Mouse (Mus musculus) heart, embryonic 10.5 days (tissue): ENCODE measurements at regions not wholly inside any gene's neighbourhood (a gene's known extent, or its start where the extent isn't known, plus 50 kb on each side); places are given as distances from the start of the nearest gene placed in this dataset.
A peak's percentile ranks its signal among the peaks of the same experiment; 100 is the strongest.

ENCODE experiments used
- DNase-seq: peaks from one replicate; pipeline ENCODE4 v3.0.0-alpha.2; 2017; ENCODE audit warnings: low spot score
- H3K27ac ChIP-seq: fragments of 300-500 bp; sonication (generic); 2 replicates; pipeline ENCODE4 v1.5.1; 2016; ENCODE audit warnings: mild to moderate bottlenecking
- H3K27me3 ChIP-seq: fragments of 300-500 bp; sonication (generic); 2 replicates; pipeline ENCODE4 v1.6.1; 2016; ENCODE audit warnings: mild to moderate bottlenecking; ENCODE audit not compliant: poor library complexity, insufficient read depth, severe bottlenecking
- H3K36me3 ChIP-seq: fragments of 300-500 bp; sonication (generic); 2 replicates; pipeline ENCODE4 v1.6.1; 2016; ENCODE audit warnings: mild to moderate bottlenecking, moderate library complexity
- H3K4me1 ChIP-seq: fragments of 300-500 bp; sonication (generic); 2 replicates; pipeline ENCODE4 v1.6.1; 2016; ENCODE audit warnings: mild to moderate bottlenecking
- H3K4me3 ChIP-seq: fragments of 300-500 bp; sonication (generic); 2 replicates; pipeline ENCODE4 v1.5.1; 2016; ENCODE audit warnings: mild to moderate bottlenecking, moderate library complexity
- H3K9me3 ChIP-seq: fragments of 300-500 bp; sonication (generic); 2 replicates; pipeline ENCODE4 v1.6.1; 2016; ENCODE audit warnings: mild to moderate bottlenecking, moderate library complexity
- WGBS: fragments of 180-500 bp; shearing (Covaris S2); methylation state at CpG from one replicate; pipeline ENCODE4 v1.1.7; 2016; 5-methylcytosine and 5-hydroxymethylcytosine counted together

DNA sequence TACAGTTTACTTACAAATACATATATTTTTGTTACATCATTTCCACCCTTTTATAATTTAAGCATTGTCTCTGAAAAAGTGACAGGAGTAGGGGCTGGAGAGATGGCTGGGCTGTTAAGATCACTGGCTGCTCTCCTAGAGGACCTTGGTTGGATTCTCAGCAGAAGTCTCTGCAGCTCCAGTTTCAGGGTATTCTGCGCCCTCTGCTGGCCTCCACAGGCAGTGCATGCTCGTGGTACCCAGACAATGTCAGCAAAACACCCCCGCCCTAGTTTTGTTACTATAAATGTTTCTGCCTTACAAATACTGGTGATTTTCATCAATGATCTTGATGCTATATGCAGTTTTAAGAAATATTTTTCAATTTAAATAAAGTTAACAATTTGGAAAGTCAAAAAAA is 190.7 kb upstream of the Tas2r134 start:
- no peaks in the 10 kb centered on the region for H3K9me3 ChIP-seq
- peaks cover 6% of the 10 kb centered on the region for H3K4me1 ChIP-seq
- WGBS: 38% methylated on average over 3 of the region's 3 CpGs
- no peaks in the 10 kb centered on the region for H3K27me3 ChIP-seq
- no peak for DNase-seq
- H3K36me3 ChIP-seq: no peaks in the 10 kb centered on the region
- H3K4me3 ChIP-seq: no peak overlapping the region
- H3K27ac ChIP-seq: no peak overlapping the region

DNA sequence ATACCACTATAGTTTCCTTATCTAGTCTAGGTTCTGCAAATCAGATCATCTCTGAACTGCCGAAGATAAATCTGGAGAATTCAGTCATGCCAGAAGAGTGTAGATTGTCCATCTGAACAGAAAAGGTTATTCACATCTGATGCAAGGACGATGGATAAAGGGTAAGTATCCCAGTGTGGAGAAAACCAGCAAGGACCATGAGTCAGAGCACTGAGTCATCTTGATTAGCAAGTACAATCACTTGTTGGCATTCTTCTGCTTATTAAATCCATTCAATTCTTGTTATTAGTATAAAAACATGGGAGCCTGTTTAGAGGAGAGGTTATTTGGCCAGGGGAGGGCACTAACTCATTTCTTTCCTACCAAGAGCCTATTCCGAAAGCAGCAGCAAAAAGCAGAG is 195.7 kb upstream of the Tas2r134 start:
- no peak for DNase-seq
- H3K9me3 ChIP-seq: no peaks in the 10 kb centered on the region
- no peak overlapping the region for H3K27ac ChIP-seq
- H3K4me3 ChIP-seq: no peak overlapping the region
- WGBS: 75% methylated on average over 3 of the region's 3 CpGs
- H3K4me1 ChIP-seq: peaks cover 6% of the 10 kb centered on the region
- H3K27me3 ChIP-seq: no peaks in the 10 kb centered on the region
- H3K36me3 ChIP-seq: no peaks in the 10 kb centered on the region

DNA sequence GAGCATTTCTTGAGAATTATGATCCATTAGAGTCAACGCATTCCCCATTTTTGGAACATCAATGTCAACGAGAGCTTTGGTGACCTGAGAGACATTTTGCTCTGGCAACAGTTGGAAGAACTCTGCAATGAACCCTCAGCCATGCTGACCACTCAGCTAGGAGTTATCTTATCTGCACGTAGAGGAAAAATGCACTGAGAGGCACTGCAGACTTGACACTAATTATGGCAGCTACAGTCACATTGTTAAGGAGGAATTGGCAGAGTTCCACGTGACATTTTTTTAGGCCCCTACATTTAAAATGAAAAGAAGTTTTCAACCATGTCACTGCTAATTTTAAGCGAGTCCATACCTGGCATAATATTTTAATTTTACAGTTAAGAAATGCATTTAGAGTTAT is 197.6 kb upstream of the Tas2r134 start:
- H3K36me3 ChIP-seq: no peaks in the 10 kb centered on the region
- H3K9me3 ChIP-seq: no peaks in the 10 kb centered on the region
- peak; percentile 80 for DNase-seq
- H3K4me1 ChIP-seq: peaks cover 6% of the 10 kb centered on the region
- 0 out of 2 replicates have a peak overlapping the region, but pooled peaks have one; percentile 29 for H3K27ac ChIP-seq
- no peaks in the 10 kb centered on the region for H3K27me3 ChIP-seq
- 37% methylated on average over 5 of the region's 5 CpGs for WGBS
- H3K4me3 ChIP-seq: no peak overlapping the region

DNA sequence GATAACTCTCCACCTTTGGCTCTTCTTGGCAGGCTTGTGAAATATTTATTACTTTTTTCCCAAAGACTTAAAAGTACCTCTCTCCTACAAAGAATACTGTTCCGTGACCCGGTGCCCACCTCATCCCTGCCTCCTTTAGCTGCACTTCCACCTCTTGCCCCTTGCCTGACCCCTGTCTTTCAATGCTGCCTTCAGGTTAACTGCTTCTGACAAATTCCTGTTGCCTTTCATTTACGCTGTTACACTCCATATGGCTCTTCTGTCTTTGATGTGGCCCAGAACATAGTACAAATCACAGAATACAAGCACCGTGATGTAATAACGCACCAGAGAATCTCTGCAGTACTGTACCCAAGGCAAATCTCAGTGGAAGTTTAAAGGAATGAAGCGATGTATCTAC is 204.9 kb upstream of the Tas2r134 start:
- H3K4me1 ChIP-seq: peaks cover 15% of the 10 kb centered on the region
- no peaks in the 10 kb centered on the region for H3K36me3 ChIP-seq
- DNase-seq: peak; percentile 79
- H3K9me3 ChIP-seq: no peaks in the 10 kb centered on the region
- H3K27me3 ChIP-seq: no peaks in the 10 kb centered on the region
- H3K4me3 ChIP-seq: no peak overlapping the region
- WGBS: 47% methylated on average over 6 of the region's 6 CpGs
- no peak overlapping the region for H3K27ac ChIP-seq

DNA sequence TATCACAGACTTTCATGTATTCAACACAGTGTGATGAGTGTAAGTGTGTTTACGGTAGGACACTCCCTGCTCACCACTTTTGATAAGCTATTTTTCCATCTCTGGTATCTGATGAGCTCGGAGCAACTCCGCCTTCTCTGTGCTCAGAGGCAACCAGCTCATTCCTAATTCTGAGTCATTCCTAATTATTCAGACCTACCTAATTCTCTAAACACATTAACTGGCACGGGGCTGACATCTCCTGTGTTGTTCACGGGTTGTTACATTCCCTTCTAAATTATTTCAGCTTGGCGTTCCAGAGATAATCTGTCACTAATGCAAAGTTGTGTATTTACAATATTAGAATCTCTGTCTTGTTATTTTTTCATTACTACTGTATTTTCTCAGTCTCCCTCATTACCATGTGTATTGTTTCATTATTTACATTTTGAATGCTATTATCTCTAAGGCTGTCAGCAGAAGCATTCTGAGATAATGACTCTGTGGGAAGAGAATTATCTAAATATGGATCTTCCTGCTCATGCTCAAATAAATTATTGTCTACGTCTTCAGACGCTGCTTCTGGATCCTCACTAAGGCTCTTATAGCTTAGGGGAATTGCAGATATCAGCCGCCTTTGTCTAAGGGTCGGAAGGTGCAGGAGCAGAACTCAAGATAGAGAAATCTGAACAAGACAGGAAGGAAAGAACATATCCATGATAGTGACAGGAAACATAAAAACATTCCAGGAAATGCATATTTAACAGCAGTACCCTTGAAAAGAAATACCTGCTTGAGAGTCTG is 209.2 kb upstream of the Tas2r134 start:
- 62% methylated on average over 10 of the region's 10 CpGs for WGBS

DNA sequence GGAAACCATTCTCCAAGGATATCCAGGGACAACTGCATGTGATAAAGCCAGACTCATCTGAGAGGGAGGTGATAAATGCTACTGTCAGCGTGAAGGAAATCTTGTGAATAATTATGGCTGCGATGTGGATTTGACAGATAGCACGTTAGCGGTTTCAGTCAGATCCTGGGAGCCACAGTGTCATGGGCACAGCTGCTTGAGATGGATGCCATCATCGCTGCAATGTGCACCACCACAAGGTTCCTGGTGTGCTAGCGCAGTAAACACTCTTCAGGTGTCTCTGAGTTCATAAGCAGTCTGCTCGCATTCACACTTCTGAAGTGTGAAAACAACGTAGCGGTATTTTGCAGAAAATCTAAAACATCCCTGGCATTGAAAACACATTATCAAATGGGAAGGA is 238.9 kb upstream of the Tas2r134 start:
- Histone ChIP-seq H3K27me3 (no peaks in the 10 kb centered on the region), H3K27ac (no peak overlapping the region), H3K36me3 (no peaks in the 10 kb centered on the region), H3K9me3 (no peaks in the 10 kb centered on the region), H3K4me1 (no peaks in the 10 kb centered on the region), H3K4me3 (no peak overlapping the region)
- WGBS: 86% methylated on average over 9 of the region's 9 CpGs
- no peak for DNase-seq

More for the DNA sequence above, 209.2 kb upstream of the Tas2r134 start:
- H3K27ac ChIP-seq: no peak overlapping the region
- no peak for DNase-seq
- peaks cover 8% of the 10 kb centered on the region for H3K4me1 ChIP-seq
- H3K27me3 ChIP-seq: no peaks in the 10 kb centered on the region
- H3K36me3 ChIP-seq: no peaks in the 10 kb centered on the region
- H3K4me3 ChIP-seq: no peak overlapping the region
- H3K9me3 ChIP-seq: no peaks in the 10 kb centered on the region

DNA sequence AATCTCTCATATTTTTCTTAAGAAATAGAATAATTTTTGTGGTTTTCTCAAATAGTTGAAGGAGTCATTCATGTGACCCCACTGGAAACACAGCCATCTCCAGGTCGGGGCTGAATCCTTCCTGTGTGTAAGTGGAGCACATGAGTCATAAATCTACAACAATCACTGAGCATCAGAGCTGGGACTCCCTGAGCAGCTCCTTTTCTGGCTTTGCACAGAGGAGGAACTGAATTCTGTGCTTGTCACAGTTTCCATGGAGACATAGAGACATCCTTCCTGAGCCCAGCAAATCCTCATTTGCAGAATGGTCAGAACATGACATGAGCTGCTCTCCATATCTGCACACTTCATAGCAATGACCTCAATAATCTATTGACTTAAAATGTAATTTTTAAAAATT is 238.2 kb upstream of the Rnd3 start:
- 61% methylated on average over 1 of the region's 1 CpGs for WGBS
- Histone ChIP-seq H3K27me3 (no peaks in the 10 kb centered on the region), H3K36me3 (no peaks in the 10 kb centered on the region), H3K4me1 (no peaks in the 10 kb centered on the region), H3K4me3 (no peak overlapping the region), H3K9me3 (no peaks in the 10 kb centered on the region), H3K27ac (no peak overlapping the region)
- no peak for DNase-seq

DNA sequence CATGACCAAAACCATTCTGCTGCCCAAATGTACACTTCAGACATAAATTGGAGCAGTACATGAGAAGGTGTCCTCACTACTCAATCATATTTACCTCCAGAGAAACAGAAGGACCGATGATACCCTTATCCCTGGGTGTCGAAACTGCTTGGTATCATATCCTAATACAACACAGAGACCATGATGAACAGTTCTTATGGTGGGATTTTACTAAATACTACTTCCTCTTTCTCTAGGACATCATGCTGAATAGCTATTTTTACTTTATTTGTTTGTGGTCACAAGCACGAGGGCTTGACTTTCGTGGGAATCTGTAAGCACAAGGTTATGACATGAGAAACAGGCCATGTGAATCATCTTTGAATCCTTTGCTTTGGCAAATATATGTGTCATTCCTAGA is 227.7 kb upstream of the Rnd3 start:
- DNase-seq: no peak
- Histone ChIP-seq H3K4me1 (no peaks in the 10 kb centered on the region), H3K27ac (no peak overlapping the region), H3K4me3 (no peak overlapping the region), H3K9me3 (no peaks in the 10 kb centered on the region), H3K27me3 (no peaks in the 10 kb centered on the region), H3K36me3 (no peaks in the 10 kb centered on the region)
- 89% methylated on average over 4 of the region's 4 CpGs for WGBS

DNA sequence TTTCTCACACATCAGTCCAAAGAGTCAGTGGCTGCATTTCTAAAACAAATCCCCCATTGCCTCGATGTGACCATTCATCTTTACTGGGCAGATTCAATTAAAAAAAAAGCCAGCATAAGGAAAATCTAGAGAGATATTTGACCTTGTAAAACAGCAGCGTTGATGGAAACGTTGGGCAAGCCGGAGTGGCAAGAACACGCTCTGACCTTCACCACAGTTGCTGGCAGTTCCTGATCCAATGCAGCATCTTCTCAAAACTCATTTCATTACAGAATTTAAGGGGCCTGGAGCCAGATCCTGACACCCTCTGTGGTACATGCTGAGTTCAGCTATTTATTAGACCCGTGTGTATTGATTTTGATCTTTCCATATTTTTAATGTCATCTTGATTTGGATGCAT is 225.7 kb upstream of the Rnd3 start:
- WGBS: 88% methylated on average over 6 of the region's 6 CpGs
- Histone ChIP-seq H3K4me3 (no peak overlapping the region), H3K36me3 (no peaks in the 10 kb centered on the region), H3K4me1 (no peaks in the 10 kb centered on the region), H3K9me3 (no peaks in the 10 kb centered on the region), H3K27me3 (no peaks in the 10 kb centered on the region), H3K27ac (no peak overlapping the region)
- no peak for DNase-seq

DNA sequence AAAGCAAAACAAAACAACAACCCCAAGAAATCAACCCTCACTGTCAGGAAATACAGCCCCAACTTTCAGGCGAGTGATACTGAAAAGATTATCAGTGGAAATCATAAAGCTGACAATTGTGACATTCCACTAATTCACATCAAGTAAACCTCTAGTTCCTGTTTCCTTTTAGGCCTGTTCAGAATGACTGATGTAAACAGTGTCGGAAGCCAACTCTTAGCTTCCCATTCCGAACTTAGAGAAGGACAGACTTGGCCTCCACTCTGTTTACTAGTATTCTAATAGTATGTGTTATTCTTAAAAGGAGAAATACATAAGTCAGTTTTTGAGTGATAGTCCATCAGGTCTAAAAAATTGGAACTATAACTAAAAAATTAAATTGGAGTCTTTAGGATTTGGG is 223.9 kb upstream of the Rnd3 start:
- Histone ChIP-seq H3K27me3 (no peaks in the 10 kb centered on the region), H3K4me1 (no peaks in the 10 kb centered on the region), H3K36me3 (no peaks in the 10 kb centered on the region), H3K4me3 (no peak overlapping the region), H3K9me3 (no peaks in the 10 kb centered on the region), H3K27ac (no peak overlapping the region)
- 74% methylated on average over 3 of the region's 3 CpGs for WGBS
- DNase-seq: no peak

DNA sequence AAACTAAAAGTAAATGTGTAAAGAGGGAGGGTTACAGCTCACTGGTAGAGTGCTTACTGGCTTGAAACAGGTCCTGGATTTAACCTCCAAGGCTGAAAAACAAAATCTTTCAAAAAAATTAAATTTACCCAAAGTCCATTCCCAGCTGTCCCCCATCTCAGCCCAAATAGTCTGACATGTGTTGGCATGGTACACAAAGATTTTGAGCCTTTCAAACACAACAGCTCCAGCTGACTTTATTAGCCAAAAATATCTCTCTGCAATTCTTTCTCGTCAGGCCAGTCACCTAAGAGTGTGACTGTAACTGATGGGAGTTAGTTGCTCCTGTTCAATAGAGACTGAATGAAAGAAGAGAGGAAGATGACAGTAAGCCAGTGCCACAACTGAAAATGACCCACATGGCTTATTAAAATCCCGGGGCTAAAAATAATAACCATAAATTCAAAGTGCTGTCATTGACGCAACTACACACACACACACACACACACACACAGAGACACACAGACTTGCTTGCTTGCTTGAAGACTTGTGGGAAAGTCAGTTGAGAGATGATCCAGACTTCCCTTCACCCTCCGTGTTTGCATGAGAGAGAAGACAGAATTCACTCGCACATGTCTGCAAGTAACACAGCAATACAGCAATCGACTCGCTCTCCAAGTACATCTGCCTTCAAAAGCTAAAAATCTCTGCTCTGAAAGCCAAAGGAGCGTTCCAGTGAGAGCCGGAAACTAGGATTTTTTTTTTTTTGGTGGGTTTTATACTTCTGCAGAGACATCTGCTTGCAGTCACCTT is 214.1 kb upstream of the Rnd3 start:
- no peak for DNase-seq
- Histone ChIP-seq H3K4me1 (peaks cover 5% of the 10 kb centered on the region; the same call in 1 of the 2 replicates), H3K27me3 (no peaks in the 10 kb centered on the region), H3K4me3 (no peak overlapping the region), H3K36me3 (no peaks in the 10 kb centered on the region), H3K9me3 (no peaks in the 10 kb centered on the region), H3K27ac (no peak overlapping the region)
- 81% methylated on average over 9 of the region's 9 CpGs for WGBS

DNA sequence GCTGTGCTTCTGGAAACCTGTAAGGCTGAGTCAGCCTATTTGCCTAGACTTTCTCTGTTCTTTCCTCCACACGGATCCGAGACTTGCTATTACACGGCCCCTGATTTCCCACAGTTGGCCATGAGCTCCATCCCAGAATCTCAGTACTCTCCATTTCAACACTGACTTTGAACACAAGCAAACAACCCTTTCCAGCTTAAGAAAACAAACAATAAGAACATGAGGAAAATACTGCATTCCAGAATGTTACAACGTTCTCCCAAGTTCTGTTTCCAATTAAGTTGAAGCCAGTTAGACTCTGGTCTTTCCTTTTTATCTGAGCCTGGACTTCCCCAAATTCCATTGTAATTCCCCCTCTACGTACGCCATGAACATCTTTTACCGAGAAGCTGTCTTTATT is 206.4 kb upstream of the Rnd3 start:
- 63% methylated on average over 7 of the region's 7 CpGs for whole genome bisulfite sequencing
- Histone ChIP-seq H3K4me3 (no peak overlapping the region), H3K9me3 (no peaks in the 10 kb centered on the region), H3K4me1 (no peaks in the 10 kb centered on the region), H3K36me3 (no peaks in the 10 kb centered on the region), H3K27ac (no peak overlapping the region), H3K27me3 (no peaks in the 10 kb centered on the region)
- no peak for DNase-seq

DNA sequence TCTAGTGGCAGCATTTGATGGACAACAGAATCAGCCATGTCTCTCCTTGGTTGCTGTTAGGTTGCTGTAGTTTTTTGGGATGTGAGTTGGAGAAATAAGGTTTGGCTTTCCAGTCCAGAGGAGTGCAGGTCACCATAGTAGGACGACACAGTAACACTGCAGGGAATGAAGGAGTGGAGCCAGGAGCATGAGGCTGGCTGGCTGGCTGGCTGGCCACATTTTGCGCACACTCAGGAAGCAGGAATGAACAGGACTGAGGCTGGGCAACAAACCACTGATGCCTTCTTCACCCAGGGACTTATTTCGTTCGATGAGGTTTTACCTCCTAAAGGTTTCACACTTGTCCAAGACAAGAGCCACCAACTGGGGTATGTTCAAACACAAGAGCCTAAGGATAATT is 205.9 kb upstream of the Rnd3 start:
- H3K36me3 ChIP-seq: no peaks in the 10 kb centered on the region
- no peaks in the 10 kb centered on the region for H3K9me3 ChIP-seq
- 90% methylated on average over 4 of the region's 4 CpGs for WGBS
- H3K27ac ChIP-seq: no peak overlapping the region
- no peaks in the 10 kb centered on the region for H3K27me3 ChIP-seq
- no peak for DNase-seq
- no peaks in the 10 kb centered on the region for H3K4me1 ChIP-seq
- H3K4me3 ChIP-seq: no peak overlapping the region
